Mouse (Mus musculus) retina, postnatal 7 days (tissue): ENCODE data around the gene Hcrt.

ENCODE experiments used
- DNase-seq: peaks from one replicate; pipeline ENCODE4 v3.0.0-alpha.2; 2012; ENCODE audit warnings: low read depth, low spot score

Hcrt gene

DNA sequence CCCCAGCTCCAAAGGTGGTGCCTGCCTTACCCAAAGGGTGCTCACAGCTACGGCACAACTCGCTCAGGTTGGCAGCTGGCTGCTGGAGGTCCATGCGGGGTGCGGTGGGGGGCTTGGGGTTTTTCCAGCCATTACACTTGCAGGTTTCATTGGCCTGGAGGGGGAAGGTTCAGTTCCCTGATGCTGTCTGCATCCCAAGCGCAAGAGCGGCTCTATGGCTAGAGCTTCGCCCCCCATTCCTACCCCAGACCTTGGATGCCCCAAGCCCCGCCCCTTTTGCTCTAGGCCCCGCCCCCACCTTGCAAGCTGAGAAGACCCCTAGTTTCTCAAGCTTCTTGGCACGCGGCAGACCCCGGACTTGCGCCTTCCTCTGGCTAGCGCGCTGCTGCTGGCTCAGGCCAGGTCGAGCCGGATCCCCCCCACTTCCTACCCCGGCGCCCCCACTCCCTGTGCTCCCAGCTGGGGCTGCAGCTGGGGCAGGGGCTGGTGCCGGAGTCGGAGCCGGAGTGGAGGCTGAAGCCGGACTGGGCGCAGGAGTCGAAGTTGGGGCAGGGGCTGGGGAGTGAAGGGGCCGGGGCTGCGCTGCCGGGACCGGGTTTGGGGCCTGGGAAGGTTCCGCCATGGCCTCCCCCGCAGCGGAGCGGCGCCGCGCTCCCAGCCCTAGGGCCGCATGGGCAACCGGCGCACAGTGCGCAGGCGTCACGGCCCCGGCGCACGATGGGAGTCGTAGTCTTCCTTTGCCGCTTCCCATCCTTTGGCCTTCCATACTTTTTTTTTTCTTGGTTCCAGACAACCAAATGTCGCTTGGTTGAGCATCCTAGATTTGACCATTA, 50.7 kb downstream of the Hcrt start, which contains the start of gene Kat2a:
TSS of gene Kat2a (minus strand) at position 683 of the 833 bp plus-strand sequence.
- peak; percentile 74 for DNase-seq
